Mouse (Mus musculus) heart, embryonic 13.5 days (tissue): ENCODE measurements around the gene Dab1. TPM values are rescaled to one million over a fixed set of nuclear protein-coding genes. Genes with fewer than 3 reads are reported as not detected.

ENCODE experiments used
- ATAC-seq: fragments of 200-750 bp; cut with Nextera tagmentation; 2 replicates; pipeline ENCODE4 v1.8.0; 2017; ENCODE audit warnings: moderate TSS enrichment; ENCODE audit not compliant: insufficient number of reproducible peaks, low FRiP score, low TSS enrichment; ENCODE audit errors: extremely low read depth
- H3K27ac ChIP-seq: fragments of 300-500 bp; sonication (generic); replicated peaks from 2 replicates; pipeline ENCODE4 v1.5.1; 2015; ENCODE audit warnings: moderate library complexity, mild to moderate bottlenecking, inconsistent platforms
- H3K27me3 ChIP-seq: fragments of 300-500 bp; sonication (generic); replicated peaks from 2 replicates; pipeline ENCODE4 v1.6.1; 2015; ENCODE audit warnings: mild to moderate bottlenecking, inconsistent platforms
- H3K36me3 ChIP-seq: fragments of 300-500 bp; sonication (generic); 2 replicates; pipeline ENCODE4 v1.6.1; 2015; ENCODE audit warnings: mild to moderate bottlenecking, inconsistent platforms
- H3K4me1 ChIP-seq: fragments of 300-500 bp; sonication (generic); 2 replicates; pipeline ENCODE4 v1.6.1; 2015; ENCODE audit warnings: inconsistent platforms
- H3K4me2 ChIP-seq: fragments of 300-500 bp; sonication (generic); 2 replicates; pipeline ENCODE4 v1.6.1; 2015; ENCODE audit warnings: inconsistent platforms, mild to moderate bottlenecking, moderate library complexity
- H3K4me3 ChIP-seq: fragments of 300-500 bp; sonication (generic); 2 replicates; pipeline ENCODE4 v1.5.1; 2015; ENCODE audit warnings: moderate library complexity, mild to moderate bottlenecking, inconsistent platforms
- H3K9ac ChIP-seq: fragments of 300-500 bp; sonication (generic); 2 replicates; pipeline ENCODE4 v1.6.1; 2015; ENCODE audit warnings: inconsistent platforms, mild to moderate bottlenecking, moderate library complexity
- H3K9me3 ChIP-seq: fragments of 300-500 bp; sonication (generic); 2 replicates; pipeline ENCODE4 v1.6.1; 2016; ENCODE audit warnings: inconsistent platforms
- WGBS: fragments of 180-500 bp; shearing (Covaris S2); methylation state at CpG from one replicate; pipeline ENCODE4 v1.1.7; 2015; ENCODE audit warnings: mixed read lengths; 5-methylcytosine and 5-hydroxymethylcytosine counted together
- polyA plus RNA-seq: library from polyadenylated mRNA; unstranded; fragments of >200 nt; fragmentation: Nextera tagmentation; extraction: Ambion mirVana; gene quantifications from 2 replicates; pipeline ENCODE4 v1.2.1, GENCODE M21; 2015

The Dab1 gene
- polyA plus RNA-seq, 1 experiment from 2014 or later = 0.48 TPM

GRCm38 (mm10) chr4:104431231-104431855, 812.2 kb downstream of the Dab1 start:
- WGBS = 62% methylated on average over 7 of the region's 7 CpGs
- Histone ChIP-seq H3K4me3 (no peak overlapping the region), H3K4me1 (peaks cover 8% of the 10 kb centered on the region), H3K27ac (no peak overlapping the region), H3K27me3 (peaks cover 6% of the 10 kb centered on the region), H3K4me2 (no peak overlapping the region), H3K9ac (no peak overlapping the region), H3K36me3 (no peaks in the 10 kb centered on the region), H3K9me3 (no peaks in the 10 kb centered on the region)
- no peak for ATAC-seq

GRCm38 (mm10) chr4:104432150-104432549, 813.0 kb downstream of the Dab1 start:
- WGBS = 80% methylated on average over 11 of the region's 11 CpGs
- Histone ChIP-seq H3K4me3 (no peak overlapping the region), H3K4me1 (peaks cover 8% of the 10 kb centered on the region), H3K27me3 (no peaks in the 10 kb centered on the region; the same call in none of the 2 replicates), H3K4me2 (no peak overlapping the region), H3K9ac (no peak overlapping the region), H3K27ac (no peak overlapping the region), H3K9me3 (no peaks in the 10 kb centered on the region), H3K36me3 (no peaks in the 10 kb centered on the region)
- no peak for ATAC-seq

DNA sequence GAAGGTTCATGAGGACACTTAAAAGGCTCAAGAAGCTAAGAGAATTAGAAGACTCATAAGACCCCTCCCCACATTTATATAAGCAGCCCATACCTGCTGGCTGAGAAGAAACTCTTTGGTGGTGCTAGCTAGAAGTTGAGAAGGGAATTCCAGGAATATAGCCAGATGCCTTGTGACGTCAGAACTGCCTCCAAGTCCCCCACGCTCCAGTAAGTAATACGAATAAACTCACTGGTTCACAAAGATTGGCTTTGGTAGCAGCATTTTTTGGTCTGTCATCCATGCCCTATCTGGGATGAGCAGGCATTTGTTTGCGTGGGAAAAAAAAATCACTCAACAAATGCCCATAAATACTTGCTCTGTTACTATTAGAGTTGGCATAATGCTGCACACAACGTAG, 816.6 kb downstream of the Dab1 start:
- no peaks in the 10 kb centered on the region for H3K4me1 ChIP-seq
- no peak for ATAC-seq
- no peak overlapping the region for H3K4me2 ChIP-seq
- no peak overlapping the region for H3K4me3 ChIP-seq
- H3K36me3 ChIP-seq = no peaks in the 10 kb centered on the region
- no peak overlapping the region for H3K9ac ChIP-seq
- peaks cover 6% of the 10 kb centered on the region for H3K27me3 ChIP-seq
- H3K27ac ChIP-seq = no peak overlapping the region
- no peaks in the 10 kb centered on the region for H3K9me3 ChIP-seq
- WGBS = 77% methylated on average over 5 of the region's 5 CpGs

- ATAC-seq = no peak
- no peak overlapping the region for H3K27ac ChIP-seq
- H3K36me3 ChIP-seq = no peaks in the 10 kb centered on the region
- H3K4me2 ChIP-seq = no peak overlapping the region
- no peaks in the 10 kb centered on the region for H3K9me3 ChIP-seq
- H3K4me3 ChIP-seq = no peak overlapping the region
- 79% methylated on average over 4 of the region's 4 CpGs for WGBS
- no peaks in the 10 kb centered on the region for H3K4me1 ChIP-seq
- H3K27me3 ChIP-seq = peaks cover 6% of the 10 kb centered on the region
- no peak overlapping the region for H3K9ac ChIP-seq
These were observed 817.3 kb downstream of the Dab1 start for GRCm38 (mm10) chr4:104436411-104436810.

GRCm38 (mm10) chr4:104438730-104439129, 819.6 kb downstream of the Dab1 start:
- H3K4me1 ChIP-seq = no peaks in the 10 kb centered on the region
- no peak for ATAC-seq
- H3K9me3 ChIP-seq = no peaks in the 10 kb centered on the region
- no peak overlapping the region for H3K9ac ChIP-seq
- H3K36me3 ChIP-seq = no peaks in the 10 kb centered on the region
- H3K4me3 ChIP-seq = no peak overlapping the region
- 74% methylated on average over 4 of the region's 4 CpGs for WGBS
- no peak overlapping the region for H3K27ac ChIP-seq
- no peak overlapping the region for H3K4me2 ChIP-seq
- peaks cover 12% of the 10 kb centered on the region for H3K27me3 ChIP-seq

DNA sequence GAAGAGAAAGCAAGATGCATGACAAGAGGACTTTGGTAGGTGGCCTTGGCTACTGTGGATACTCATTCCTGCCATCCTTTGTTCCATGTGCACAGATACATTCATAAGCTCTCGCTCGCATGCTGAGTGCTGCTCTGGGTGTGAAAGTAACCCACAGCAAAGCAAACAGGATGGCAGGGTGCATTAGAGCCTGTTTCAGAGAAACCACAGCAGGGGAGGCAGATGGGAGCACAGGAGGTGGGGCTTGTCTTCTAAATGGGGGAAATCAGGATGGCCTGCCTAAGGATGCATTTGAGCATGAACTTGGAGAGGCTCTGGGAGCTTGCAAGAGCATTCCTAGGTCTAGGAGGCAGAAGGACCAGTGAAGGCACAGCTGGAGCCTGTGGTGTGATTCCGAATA, 820.5 kb downstream of the Dab1 start:
- H3K9ac ChIP-seq = no peak overlapping the region
- ATAC-seq = no peak
- no peak overlapping the region for H3K27ac ChIP-seq
- no peaks in the 10 kb centered on the region for H3K36me3 ChIP-seq
- H3K27me3 ChIP-seq = peaks cover 16% of the 10 kb centered on the region
- H3K9me3 ChIP-seq = no peaks in the 10 kb centered on the region
- no peak overlapping the region for H3K4me2 ChIP-seq
- WGBS = 73% methylated on average over 3 of the region's 3 CpGs
- H3K4me1 ChIP-seq = no peaks in the 10 kb centered on the region
- no peak overlapping the region for H3K4me3 ChIP-seq

- Histone ChIP-seq H3K4me3 (no peak overlapping the region), H3K36me3 (no peaks in the 10 kb centered on the region), H3K9me3 (no peaks in the 10 kb centered on the region), H3K27me3 (peaks cover 27% of the 10 kb centered on the region), H3K4me1 (no peaks in the 10 kb centered on the region), H3K27ac (no peak overlapping the region), H3K9ac (no peak overlapping the region), H3K4me2 (no peak overlapping the region)
- no peak for ATAC-seq
- WGBS = 73% methylated on average over 10 of the region's 10 CpGs
These were observed 824.0 kb downstream of the Dab1 start for GRCm38 (mm10) chr4:104442925-104443747.

- Histone ChIP-seq H3K4me2 (no peak overlapping the region), H3K9ac (no peak overlapping the region), H3K27me3 (peaks cover 27% of the 10 kb centered on the region), H3K27ac (no peak overlapping the region), H3K9me3 (no peaks in the 10 kb centered on the region), H3K4me3 (no peak overlapping the region), H3K36me3 (no peaks in the 10 kb centered on the region), H3K4me1 (peaks cover 4% of the 10 kb centered on the region; the same call in 1 of the 2 replicates)
- ATAC-seq = no peak
- 25% methylated on average over 8 of the region's 8 CpGs for WGBS
These were observed 824.6 kb downstream of the Dab1 start for GRCm38 (mm10) chr4:104443775-104444174.

GRCm38 (mm10) chr4:104444985-104445384, 825.8 kb downstream of the Dab1 start:
- peaks cover 22% of the 10 kb centered on the region for H3K27me3 ChIP-seq
- no peak overlapping the region for H3K9ac ChIP-seq
- H3K4me1 ChIP-seq = peaks cover 4% of the 10 kb centered on the region; the same call in 1 of the 2 replicates
- H3K27ac ChIP-seq = no peak overlapping the region
- ATAC-seq = no peak
- no peak overlapping the region for H3K4me2 ChIP-seq
- H3K9me3 ChIP-seq = no peaks in the 10 kb centered on the region
- no peak overlapping the region for H3K4me3 ChIP-seq
- no peaks in the 10 kb centered on the region for H3K36me3 ChIP-seq
- WGBS = 73% methylated on average over 2 of the region's 2 CpGs

DNA sequence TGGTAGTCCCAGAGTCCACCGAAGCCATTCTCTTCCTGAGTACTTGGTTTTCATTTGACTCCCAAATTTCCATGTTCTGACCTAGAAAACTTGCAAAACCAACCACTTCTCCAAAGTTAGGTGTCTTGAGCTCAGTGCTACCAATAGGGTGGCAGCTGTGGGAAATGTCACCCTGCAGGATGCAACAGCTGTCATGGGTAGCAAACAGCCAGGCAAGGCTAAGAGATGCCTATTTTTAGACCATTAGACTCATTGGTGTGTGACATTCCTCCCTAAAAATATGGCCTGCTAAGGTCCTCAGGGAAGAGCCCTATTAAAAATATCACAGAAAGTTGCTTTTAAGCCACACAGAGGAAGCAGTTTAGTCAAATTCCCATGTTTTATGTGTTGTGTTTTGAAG, 829.0 kb downstream of the Dab1 start:
- Histone ChIP-seq H3K27me3 (peaks cover 21% of the 10 kb centered on the region), H3K9ac (no peak overlapping the region), H3K4me2 (no peak overlapping the region), H3K36me3 (no peaks in the 10 kb centered on the region), H3K4me1 (peaks cover 4% of the 10 kb centered on the region; the same call in 1 of the 2 replicates), H3K9me3 (no peaks in the 10 kb centered on the region), H3K4me3 (no peak overlapping the region), H3K27ac (no peak overlapping the region)
- 79% methylated on average over 1 of the region's 1 CpGs for WGBS
- no peak for ATAC-seq

DNA sequence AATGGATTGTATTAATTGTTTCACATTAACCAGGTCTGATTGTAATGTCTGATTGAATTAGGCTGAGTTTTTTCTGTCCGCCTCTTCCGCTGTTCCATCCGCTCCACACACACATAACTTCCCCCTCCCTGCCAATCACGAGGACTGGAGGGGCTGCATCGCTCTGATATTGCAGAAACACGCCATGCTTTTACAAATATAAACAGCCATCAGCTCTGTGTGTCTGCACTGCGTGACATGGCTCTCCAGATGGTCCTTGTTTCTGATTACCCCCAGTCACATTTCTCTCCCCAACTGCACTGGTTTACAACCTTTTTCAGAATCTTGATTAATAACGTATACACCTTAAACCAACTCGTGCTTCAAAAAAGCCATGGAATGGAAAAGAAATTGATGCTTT, 831.5 kb downstream of the Dab1 start:
- WGBS = 73% methylated on average over 9 of the region's 9 CpGs
- H3K9me3 ChIP-seq = no peaks in the 10 kb centered on the region
- H3K27me3 ChIP-seq = 0 out of 2 replicates have a peak, but pooled peaks cover 1% of the 10 kb centered on the region
- no peak for ATAC-seq
- peaks cover 4% of the 10 kb centered on the region; the same call in 1 of the 2 replicates for H3K4me1 ChIP-seq
- H3K27ac ChIP-seq = no peak overlapping the region
- no peaks in the 10 kb centered on the region for H3K36me3 ChIP-seq
- H3K4me3 ChIP-seq = no peak overlapping the region
- no peak overlapping the region for H3K4me2 ChIP-seq
- no peak overlapping the region for H3K9ac ChIP-seq
